Mouse (Mus musculus): ENCODE measurements around the gene C130026I21Rik. TPM values are rescaled to one million over a fixed set of nuclear protein-coding genes. Genes with fewer than 3 reads are reported as not detected.
"Not testable (repeated sequence)": the region's sequence is repeated elsewhere in the genome, so short reads cannot be mapped to it uniquely, and the experiment has no call there.

Gene C130026I21Rik
- polyA plus RNA-seq, 1 experiment from 2014 or later: 0.40 TPM

GRCm38 (mm10) chr1:84994461-84994860 is 275.9 kb downstream of the C130026I21Rik start:
- not testable (repeated sequence) for H3K4me2 ChIP-seq; H3K9ac ChIP-seq; ATAC-seq (replicated peaks); H3K27me3 ChIP-seq (replicated peaks); H3K36me3 ChIP-seq (replicated peaks); H3K27ac ChIP-seq; H3K4me3 ChIP-seq; H3K4me1 ChIP-seq; H3K9me3 ChIP-seq
- no CpG with 5 or more reads among the region's 1 CpGs for WGBS

DNA sequence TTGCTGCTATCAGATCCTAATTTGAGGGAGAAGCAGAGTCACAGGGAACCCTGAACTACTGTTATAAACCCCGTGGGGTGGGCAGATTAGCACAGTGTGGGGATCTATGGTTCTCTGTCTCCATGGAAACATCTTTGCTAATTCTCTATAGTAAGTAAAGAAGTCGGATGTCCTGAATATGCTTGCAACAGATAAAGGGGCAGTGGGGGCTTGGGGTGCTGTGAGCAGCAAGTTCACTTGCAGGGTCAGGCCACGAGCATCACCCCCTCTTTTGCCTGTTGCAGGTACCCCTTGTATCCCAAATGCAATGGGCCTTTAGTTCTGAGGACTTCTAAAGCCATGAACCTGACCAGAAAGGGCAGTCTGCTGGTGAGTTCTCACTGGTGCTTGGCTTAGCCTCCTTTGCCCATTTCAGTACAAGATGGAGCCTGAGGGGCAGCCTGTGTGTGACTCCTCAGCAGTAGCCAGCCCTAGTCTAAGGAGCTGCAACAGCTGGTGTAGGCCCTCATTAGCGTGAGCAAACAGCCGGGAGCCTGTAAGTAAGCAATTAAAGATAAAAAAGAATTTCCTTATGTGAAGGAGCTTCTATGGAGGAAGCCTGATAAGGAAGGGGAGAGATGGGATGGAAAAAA is 276.6 kb downstream of the C130026I21Rik start:
- H3K36me3 ChIP-seq (replicated peaks); H3K27ac ChIP-seq; H3K9ac ChIP-seq; H3K4me2 ChIP-seq; H3K4me1 ChIP-seq; H3K9me3 ChIP-seq; H3K4me3 ChIP-seq; H3K27me3 ChIP-seq (replicated peaks): not testable (repeated sequence)
- ATAC-seq (replicated peaks): peak; percentile 62
- 57% methylated on average over 2 of the region's 5 CpGs for WGBS

- no CpG with 5 or more reads among the region's 2 CpGs for WGBS
- H3K27ac ChIP-seq; H3K36me3 ChIP-seq (replicated peaks); H3K9me3 ChIP-seq; H3K4me3 ChIP-seq; H3K4me1 ChIP-seq; H3K27me3 ChIP-seq (replicated peaks); H3K4me2 ChIP-seq; H3K9ac ChIP-seq: not testable (repeated sequence)
- ATAC-seq (replicated peaks): peak; percentile 20; the same call in 1 of the 2 replicates
Observed at GRCm38 (mm10) chr1:84993235-84993634, 277.1 kb downstream of the C130026I21Rik start.

GRCm38 (mm10) chr1:84992827-84993226 is 277.5 kb downstream of the C130026I21Rik start:
- no CpG with 5 or more reads among the region's 3 CpGs for WGBS
- not testable (repeated sequence) for ATAC-seq (replicated peaks); H3K9ac ChIP-seq; H3K9me3 ChIP-seq; H3K4me1 ChIP-seq; H3K4me3 ChIP-seq; H3K27me3 ChIP-seq (replicated peaks); H3K27ac ChIP-seq; H3K4me2 ChIP-seq; H3K36me3 ChIP-seq (replicated peaks)

DNA sequence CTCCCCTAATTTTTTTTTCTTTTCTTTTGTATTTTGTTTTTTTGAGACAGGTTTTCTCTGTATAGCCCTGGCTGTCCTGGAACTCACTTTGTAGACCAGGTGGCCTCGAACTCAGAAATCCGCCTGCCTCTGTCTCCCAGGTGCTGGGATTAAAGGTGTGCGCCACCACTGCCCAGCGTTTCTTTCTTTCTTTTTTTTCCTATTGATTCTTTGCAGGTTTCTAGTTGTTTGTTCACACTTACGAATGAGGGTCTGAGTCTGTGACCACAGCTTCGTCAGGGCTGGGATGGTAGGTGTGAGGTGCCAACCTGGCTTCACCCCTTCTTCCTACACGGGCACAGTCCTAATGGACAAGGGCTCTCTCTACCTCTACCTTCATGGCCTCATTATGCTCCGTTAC is 281.3 kb downstream of the C130026I21Rik start:
- not testable (repeated sequence) for H3K4me2 ChIP-seq; ATAC-seq (replicated peaks); H3K4me3 ChIP-seq; H3K27ac ChIP-seq; H3K27me3 ChIP-seq (replicated peaks); H3K9me3 ChIP-seq; H3K4me1 ChIP-seq; H3K9ac ChIP-seq; H3K36me3 ChIP-seq (replicated peaks)
- WGBS: 90% methylated on average over 8 of the region's 8 CpGs

GRCm38 (mm10) chr1:84987729-84988128 is 282.6 kb downstream of the C130026I21Rik start:
- not testable (repeated sequence) for H3K4me1 ChIP-seq; H3K4me3 ChIP-seq; H3K36me3 ChIP-seq (replicated peaks); ATAC-seq (replicated peaks); H3K27ac ChIP-seq; H3K9ac ChIP-seq; H3K4me2 ChIP-seq; H3K27me3 ChIP-seq (replicated peaks); H3K9me3 ChIP-seq
- WGBS: 71% methylated on average over 8 of the region's 8 CpGs

GRCm38 (mm10) chr1:84961779-84962178 is 308.6 kb downstream of the C130026I21Rik start:
- H3K9me3 ChIP-seq; H3K9ac ChIP-seq; H3K36me3 ChIP-seq (replicated peaks); H3K27me3 ChIP-seq (replicated peaks); H3K4me1 ChIP-seq: not testable (repeated sequence)
- H3K4me3 ChIP-seq: peak overlapping the region; percentile 27
- peak overlapping the region; percentile 45 for H3K4me2 ChIP-seq
- WGBS: 4% methylated on average over 12 of the region's 12 CpGs
- H3K27ac ChIP-seq: peak overlapping the region; percentile 61; the same call in 1 of the 2 replicates
- peak; percentile 72; the same call in 1 of the 2 replicates for ATAC-seq (replicated peaks)

DNA sequence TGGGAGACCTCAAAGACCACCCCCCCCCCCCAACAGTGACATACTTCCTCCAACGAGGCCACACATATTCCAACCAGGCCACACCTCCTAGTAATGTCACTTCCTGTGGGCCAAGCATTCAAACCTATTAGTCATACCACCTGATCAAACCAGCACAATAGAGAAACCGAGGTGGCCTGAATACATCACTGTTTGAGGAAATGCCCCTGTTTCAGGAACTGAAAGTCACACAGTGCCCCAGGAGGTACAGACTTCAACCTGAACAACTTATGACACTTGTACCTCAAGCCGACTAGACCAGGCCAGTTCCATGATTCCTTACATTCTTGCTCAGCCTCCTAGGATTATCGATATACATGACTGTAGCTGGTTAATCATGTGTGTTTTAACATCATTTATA is 312.7 kb downstream of the C130026I21Rik start:
- ATAC-seq (replicated peaks); H3K27ac ChIP-seq; H3K4me2 ChIP-seq; H3K4me1 ChIP-seq; H3K9ac ChIP-seq; H3K27me3 ChIP-seq (replicated peaks); H3K36me3 ChIP-seq (replicated peaks); H3K4me3 ChIP-seq; H3K9me3 ChIP-seq: not testable (repeated sequence)
- WGBS: 84% methylated on average over 4 of the region's 4 CpGs

DNA sequence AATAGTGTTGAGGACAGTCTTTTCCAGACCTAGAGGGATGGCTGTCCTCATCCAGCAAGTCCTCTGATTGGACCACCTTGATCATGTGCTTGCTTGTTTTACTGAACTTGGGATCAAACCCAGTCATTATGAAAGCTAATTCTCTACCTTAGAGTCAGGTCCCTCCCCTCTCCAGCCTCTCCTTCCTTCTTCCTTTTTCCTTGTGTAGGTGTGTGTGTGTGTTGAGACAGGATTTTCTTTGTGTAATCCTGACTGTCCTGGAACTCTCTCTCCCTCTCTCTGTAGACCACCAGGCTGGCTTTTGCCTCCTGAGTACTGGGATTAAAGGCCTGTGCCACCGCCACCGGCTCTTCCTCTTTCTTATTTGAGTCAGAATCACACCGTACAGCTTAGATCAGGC is 313.6 kb downstream of the C130026I21Rik start:
- not testable (repeated sequence) for H3K4me1 ChIP-seq; H3K27ac ChIP-seq; H3K36me3 ChIP-seq (replicated peaks); H3K27me3 ChIP-seq (replicated peaks); H3K9me3 ChIP-seq; ATAC-seq (replicated peaks); H3K4me2 ChIP-seq; H3K9ac ChIP-seq; H3K4me3 ChIP-seq
- 99% methylated on average over 3 of the region's 3 CpGs for WGBS

DNA sequence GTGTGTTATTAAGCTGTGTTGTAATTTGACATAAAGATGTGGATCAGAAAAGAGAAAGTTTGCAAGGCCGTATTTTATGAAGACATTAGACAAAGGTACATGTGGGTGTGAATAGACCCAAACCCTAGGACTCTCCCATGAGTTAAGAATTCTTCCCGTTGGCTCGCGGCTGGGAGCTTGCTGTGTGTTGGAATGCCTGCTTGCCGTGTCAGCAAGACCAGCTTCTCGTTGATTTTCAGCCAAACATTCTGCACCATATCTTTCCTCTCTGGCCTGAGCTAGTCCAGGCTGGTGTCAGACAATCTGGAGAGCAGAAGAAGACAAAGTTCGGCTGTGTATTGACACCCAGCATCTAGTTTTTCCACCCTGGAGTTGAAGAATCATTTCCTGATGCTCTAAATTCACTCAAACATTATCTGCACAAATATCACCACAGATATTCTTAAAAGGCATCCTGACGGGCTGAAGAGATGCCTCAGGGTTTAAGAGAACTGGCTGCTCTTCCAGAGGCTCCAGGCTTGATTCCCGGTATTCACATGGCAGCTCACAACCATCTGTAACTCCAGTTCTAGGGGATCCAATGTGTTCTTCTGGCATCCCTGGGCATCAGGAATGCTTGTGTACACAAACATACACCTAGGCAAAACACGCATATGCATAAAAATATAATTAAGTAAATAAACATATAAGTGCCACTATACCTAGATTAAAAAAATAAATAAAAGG is 317.7 kb downstream of the C130026I21Rik start:
- ATAC-seq (replicated peaks): no peak
- Histone ChIP-seq H3K4me3 (no peak overlapping the region), H3K4me2 (no peak overlapping the region), H3K27ac (no peak overlapping the region), H3K4me1 (no peaks in the 10 kb centered on the region), H3K27me3 (replicated peaks) (no peaks in the 10 kb centered on the region), H3K9me3 (no peaks in the 10 kb centered on the region), H3K9ac (no peak overlapping the region), H3K36me3 (replicated peaks) (no peaks in the 10 kb centered on the region)
- 90% methylated on average over 10 of the region's 10 CpGs for WGBS

DNA sequence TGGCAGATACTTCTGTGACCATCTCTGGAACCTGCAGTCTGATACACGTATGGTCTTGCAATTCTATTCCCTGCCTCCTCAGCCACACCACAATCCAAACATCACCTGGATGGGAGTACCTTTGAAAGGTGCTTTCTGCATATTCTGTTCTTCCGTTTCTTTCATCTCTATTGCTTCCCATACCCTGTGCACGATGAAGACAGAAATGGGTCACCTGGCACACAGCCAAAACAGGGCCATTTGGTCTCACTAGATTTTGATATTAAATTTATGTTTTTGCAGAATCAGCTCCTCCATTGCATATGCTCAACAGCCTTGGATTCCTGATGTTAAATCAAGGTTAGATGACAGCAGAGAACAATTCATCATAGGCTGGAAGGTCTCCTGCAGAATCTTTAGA is 318.8 kb downstream of the C130026I21Rik start:
- ATAC-seq (replicated peaks): no peak

GRCm38 (mm10) chr1:84947390-84947789 is 323.0 kb downstream of the C130026I21Rik start:
- Histone ChIP-seq H3K9ac (no peak overlapping the region), H3K4me2 (no peak overlapping the region), H3K36me3 (replicated peaks) (no peaks in the 10 kb centered on the region), H3K4me1 (no peaks in the 10 kb centered on the region), H3K9me3 (no peaks in the 10 kb centered on the region), H3K27me3 (replicated peaks) (no peaks in the 10 kb centered on the region), H3K4me3 (no peak overlapping the region), H3K27ac (no peak overlapping the region)
- 64% methylated on average over 2 of the region's 2 CpGs for WGBS
- no peak for ATAC-seq (replicated peaks)

More for the DNA sequence above, 318.8 kb downstream of the C130026I21Rik start:
- no peak overlapping the region for H3K4me3 ChIP-seq
- 90% methylated on average over 3 of the region's 3 CpGs for WGBS
- no peaks in the 10 kb centered on the region for H3K27me3 ChIP-seq (replicated peaks)
- H3K36me3 ChIP-seq (replicated peaks): no peaks in the 10 kb centered on the region
- no peaks in the 10 kb centered on the region for H3K4me1 ChIP-seq
- no peak overlapping the region for H3K4me2 ChIP-seq
- H3K27ac ChIP-seq: no peak overlapping the region
- H3K9me3 ChIP-seq: no peaks in the 10 kb centered on the region
- no peak overlapping the region for H3K9ac ChIP-seq

GRCm38 (mm10) chr1:84945950-84946349 is 324.4 kb downstream of the C130026I21Rik start:
- H3K9me3 ChIP-seq: no peaks in the 10 kb centered on the region
- no peaks in the 10 kb centered on the region for H3K36me3 ChIP-seq (replicated peaks)
- no peak overlapping the region for H3K4me2 ChIP-seq
- no peak for ATAC-seq (replicated peaks)
- no peak overlapping the region for H3K27ac ChIP-seq
- H3K4me3 ChIP-seq: no peak overlapping the region
- H3K9ac ChIP-seq: no peak overlapping the region
- H3K4me1 ChIP-seq: no peaks in the 10 kb centered on the region
- WGBS: 87% methylated on average over 3 of the region's 3 CpGs
- no peaks in the 10 kb centered on the region for H3K27me3 ChIP-seq (replicated peaks)

Measured in midbrain, embryonic 15.5 days (tissue).